Mouse (Mus musculus) erythroblast, embryonic 14.5 days (primary cell): ENCODE results near the gene Parl.

Source experiments
- GATA1 ChIP-seq: IDR thresholded peaks from 2 replicates; pipeline ENCODE4 v1.6.1; 2012; ENCODE audit warnings: low read length, inconsistent platforms, mixed read lengths
- TAL1 ChIP-seq: IDR thresholded peaks from 3 replicates; pipeline ENCODE4 v1.6.1; 2012; ENCODE audit warnings: low read length, inconsistent platforms, mixed read lengths

DNA sequence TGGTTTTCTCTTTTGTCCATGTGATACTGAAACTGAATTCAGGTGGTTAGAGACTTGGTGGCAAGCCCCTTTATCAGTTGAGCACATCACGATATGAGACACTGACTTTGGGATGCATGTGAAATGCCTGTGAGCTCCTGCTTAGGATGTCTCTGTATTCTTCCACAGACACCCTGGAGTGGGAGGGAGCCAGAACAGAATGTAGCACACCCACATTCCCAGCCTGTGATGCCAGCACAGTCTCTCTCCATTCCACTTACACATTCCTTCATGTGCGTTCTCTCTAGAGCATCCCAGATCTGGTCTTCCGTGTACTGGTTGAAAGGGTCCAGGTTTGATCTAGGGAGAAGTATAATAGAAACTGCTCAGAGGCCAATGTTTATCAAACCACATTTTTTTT lies 36.4 kb upstream of the Parl start:
- no peak for TF ChIP-seq GATA1
- no peak for TF ChIP-seq TAL1
